Mouse (Mus musculus) urinary bladder, postnatal 36 days (tissue): Measurements from ENCODE around the gene Aoah.
A peak's percentile ranks its signal among the peaks of the same experiment; 100 is the strongest.

ENCODE experiments used
- DNase-seq, 2 experiments: peaks; one replicate each; pipeline ENCODE4 v3.0.0; 2022; ENCODE audit warnings: low spot score in 2 of 2, mixed read lengths in 1 of 2

Gene Aoah

DNA sequence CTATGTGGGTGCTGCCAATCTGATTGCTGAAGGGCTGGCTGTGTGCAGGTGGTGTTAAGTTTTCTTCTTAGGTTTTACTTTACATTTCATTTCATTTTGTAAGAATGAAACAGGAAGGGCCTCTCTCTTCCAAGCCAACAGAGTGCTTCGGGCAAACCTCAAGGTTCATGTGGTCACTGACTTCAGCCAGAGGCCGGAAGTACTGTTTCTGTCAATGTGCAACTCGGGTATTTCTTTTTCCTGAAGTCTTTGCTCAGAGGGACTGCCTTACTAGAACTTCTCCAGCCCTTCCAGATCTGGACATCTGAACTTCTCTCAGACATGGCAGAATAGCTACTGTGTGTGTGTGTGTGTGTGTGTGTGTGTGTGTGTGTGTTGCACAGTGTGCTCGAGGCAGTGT is at the start of gene Aoah:
Gene Aoah (plus strand): TSS at position 213 of the 400 bp plus-strand sequence.
- no peak for DNase-seq

DNA sequence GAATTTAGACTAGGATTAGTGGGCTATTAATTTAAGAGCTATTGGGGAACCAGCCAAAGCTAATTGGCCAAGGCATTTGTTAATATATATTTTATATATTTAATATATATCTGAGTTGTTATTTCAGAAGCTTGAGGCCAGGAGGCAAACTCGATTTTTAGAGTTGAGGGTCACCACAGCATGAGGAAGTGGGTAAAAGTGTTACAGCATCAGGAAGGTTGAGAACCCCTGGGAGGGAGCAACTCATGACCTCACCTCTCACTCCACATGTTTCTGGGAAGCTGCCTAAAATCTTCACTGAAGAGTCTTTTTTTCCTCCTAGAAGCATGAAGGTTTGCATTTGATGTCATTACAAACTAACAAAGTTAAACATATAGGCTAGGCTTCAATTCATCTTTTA is 39.1 kb upstream of the Aoah start:
- no peak for DNase-seq

DNA sequence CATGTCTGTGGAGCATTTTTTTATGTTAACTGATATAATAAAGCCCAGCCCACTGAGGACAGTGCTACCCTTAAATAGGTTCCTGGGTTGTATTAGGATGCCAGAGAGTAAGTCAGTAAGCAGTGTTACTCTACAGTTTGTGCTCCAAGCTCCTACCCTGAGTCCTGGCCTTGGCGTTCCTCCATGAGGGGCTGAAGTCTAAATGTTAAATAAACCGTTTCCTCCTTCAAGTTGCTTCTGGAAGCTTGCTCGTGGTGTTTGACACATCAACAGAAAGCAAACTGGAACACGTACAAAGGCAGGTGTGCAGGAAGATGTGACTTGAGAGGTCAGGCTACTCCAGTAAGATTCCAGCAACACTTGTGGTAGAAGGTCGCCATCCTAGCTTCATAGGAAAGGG is 10.3 kb upstream of the Aoah start:
- DNase-seq = no peak

DNA sequence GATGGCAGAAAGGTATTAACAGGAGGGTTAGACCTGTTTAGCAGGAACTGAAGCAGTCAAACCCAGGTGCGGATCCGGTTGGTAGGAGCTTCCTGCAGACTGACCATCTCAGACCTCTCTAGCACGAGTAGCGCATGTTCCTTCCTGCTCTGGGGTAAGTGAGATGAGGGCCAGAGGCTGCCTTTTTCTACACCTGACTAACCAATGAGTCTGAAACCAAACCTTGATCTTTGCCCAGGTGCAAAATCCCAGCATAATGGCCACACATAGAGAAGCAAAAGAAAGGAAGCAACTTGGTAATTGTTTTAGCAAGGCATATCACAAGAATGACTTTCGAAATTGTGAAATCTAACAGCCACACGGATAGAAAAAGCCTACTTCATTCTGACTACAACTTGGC is 9.9 kb upstream of the Aoah start:
- no peak for DNase-seq

DNA sequence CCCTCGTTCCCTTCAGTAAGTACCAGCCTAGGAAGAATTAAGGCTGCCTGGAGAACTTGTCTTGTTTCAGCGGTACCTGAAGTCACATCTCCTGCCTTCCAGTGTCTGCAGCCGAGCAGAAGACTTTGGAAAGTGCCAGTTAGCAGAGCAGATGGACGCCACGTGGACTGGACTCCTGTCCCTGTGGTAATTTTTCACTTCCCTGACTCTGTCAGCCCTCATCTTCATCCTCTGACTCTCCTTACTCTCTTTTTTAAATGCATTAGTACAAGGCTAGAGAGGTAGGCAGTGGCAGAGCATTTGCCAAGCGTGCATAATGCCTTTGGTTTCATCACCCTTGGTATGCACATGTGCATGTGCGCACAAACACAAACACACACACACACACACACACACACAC is 8.0 kb upstream of the Aoah start:
- no peak for DNase-seq

DNA sequence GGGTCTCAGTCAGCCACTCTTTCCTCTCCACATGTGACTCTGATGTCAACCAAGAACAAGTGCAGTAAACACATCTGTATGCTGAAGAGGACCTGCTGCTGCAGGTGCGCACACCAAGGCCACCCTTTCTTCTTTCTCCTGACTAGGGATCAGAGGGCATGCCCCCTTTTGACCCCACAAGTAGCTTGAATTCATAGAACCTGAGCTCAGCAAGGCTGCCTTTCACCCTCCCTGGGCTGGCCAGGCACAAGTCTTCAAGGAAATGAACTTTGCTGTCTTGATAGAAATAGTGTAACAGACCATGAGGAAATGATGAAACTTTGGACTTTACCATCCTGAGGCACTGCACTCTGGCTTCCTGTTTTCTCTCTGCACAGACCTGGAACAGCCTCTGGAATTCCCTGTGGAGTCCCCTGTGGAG is 7.1 kb upstream of the Aoah start:
- no peak for DNase-seq

DNA sequence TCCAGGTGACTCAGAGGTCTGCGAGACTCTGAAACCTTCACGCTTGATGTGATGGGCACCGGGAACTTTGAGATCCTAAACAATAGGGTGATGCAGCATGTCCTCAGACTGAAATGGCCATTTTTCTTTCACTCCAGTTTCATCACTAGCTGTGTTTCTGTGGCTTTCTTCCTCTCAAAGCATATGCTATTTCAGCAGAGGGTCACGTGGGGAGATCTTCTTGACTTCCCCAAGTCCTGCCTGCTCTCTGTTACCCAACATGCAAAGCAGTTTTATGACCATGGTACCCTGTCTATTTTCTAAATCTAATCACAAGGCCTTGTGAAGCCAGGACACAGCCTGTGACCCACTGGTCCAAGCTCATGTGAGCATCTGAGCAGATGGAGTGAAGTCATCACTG is 6.0 kb upstream of the Aoah start:
- no peak for DNase-seq

DNA sequence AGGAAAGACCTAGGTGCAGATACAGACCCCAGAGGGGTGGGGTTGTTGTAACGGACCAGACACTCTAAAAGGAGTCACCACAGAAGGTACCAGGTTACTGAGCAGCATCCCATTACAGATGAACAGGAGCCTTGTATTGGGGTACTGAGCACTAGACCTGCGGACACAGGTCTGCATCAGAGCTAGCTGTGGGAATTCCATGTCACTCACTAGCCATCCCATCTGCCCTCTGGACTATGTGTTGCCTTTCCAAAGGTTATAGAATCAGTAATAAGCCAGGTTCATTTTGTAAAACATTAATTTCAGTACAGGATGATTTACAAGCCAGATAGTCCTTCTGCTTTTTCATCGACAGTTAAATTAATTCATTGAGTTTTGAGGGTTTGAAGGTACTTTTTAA is 2.7 kb downstream of the Aoah start:
- no peak for DNase-seq

DNA sequence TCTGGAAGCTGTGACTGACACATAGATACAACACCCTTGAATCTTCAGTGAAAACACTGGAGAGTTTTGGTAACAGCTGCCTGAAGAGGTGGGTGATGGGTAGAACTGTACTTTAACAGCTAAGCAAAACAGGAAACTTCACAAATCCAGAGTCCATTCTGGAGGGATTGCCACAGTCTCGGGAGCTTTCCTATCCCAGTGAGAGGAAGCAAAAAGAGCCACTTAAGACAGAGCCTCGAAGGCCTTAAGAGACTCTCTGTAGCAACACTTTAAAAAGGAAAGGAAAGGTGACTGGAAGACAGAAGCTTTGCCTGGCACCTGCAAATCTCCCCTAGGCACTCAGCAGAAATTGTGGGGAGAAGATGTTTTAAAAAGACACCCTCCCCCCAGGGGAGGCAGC is 4.6 kb downstream of the Aoah start:
- DNase-seq = no peak

DNA sequence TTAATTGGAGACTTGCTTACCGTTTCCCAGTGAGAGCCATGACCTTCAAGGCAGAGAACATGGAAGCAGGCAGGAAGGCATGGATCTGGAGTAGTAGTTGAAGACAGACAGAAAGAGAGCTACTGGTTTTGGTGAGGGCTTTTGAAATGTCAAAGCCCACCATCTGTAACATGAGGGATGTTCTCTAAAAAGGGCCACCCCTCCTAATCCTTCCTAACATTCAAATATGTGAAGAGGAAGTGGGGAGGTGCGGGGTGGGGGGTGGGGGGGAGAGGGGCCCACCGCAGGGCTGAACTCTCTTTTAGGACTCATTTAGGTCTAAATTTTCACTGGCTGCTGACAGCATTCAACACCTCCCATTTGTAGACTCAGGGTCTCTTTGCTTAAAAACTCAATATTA is 5.9 kb downstream of the Aoah start:
- no peak for DNase-seq

DNA sequence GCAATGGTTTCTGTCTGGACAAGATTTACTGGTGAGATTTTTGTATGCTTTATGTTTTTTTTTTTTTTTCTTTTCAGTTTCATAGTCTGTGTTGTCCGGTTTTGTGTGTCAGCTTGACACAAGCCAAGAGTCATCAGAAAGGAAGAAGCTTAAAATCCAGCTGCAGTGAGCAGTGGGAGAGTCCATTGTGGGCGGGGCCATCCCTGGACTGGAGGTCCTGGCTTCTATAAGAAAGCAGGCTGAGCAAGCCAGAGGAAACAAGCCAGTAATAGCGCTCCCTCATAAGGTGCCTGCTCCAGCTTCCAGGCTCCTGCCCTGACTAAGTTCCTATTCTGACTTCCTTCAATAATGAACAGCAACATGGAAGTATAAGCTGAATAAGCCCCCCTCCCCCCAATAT is 6.7 kb downstream of the Aoah start:
- no peak for DNase-seq

DNA sequence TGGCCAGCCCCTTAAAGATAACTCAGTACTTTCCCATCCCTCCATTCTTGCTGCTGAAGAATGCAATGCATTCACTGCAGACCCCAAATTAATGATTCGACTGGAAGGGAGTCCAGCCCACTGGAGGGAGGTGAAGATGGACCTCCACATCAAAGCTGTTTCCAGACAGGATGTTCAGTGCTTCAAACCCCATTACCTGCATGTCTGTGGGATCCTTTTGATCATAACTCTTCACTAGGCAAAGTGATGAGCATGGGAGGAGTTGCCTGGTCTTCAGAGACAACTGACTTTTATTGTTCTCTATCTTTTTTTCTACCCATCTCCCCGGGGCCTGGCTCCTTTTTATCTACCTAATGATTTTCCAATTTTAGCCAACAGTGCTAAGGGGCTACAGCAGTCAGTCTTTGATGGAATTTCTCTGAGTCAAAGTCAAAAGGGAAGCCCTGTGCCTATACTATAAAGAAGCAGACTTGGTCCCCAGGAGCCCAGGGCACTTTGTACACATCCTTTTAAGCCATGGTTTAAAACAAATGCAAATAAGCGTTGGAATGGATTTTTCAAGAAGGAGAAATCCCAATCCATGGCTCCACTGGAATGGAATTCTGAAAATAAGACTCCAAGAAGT is 18.0 kb downstream of the Aoah start:
- no peak for DNase-seq

DNA sequence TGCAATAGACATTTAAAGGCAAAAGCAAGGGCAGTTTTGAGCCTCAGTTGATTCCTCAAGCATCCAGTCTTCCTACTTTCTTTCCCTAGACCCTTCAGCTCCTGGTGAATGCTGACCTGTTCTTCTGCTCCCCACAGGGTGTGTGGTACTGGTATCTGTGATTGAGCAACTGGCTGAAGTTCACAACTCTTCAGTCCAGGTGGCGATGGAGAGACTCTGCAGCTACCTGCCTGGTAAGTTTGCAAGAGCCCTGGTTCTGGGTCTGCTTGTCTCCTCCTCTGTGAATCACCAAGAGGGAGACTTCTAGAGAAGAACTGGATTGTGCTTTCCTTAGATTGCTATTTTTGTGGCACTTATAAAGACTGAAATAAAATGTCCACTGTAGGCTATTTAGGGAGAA is 22.5 kb downstream of the Aoah start:
- DNase-seq = no peak

DNA sequence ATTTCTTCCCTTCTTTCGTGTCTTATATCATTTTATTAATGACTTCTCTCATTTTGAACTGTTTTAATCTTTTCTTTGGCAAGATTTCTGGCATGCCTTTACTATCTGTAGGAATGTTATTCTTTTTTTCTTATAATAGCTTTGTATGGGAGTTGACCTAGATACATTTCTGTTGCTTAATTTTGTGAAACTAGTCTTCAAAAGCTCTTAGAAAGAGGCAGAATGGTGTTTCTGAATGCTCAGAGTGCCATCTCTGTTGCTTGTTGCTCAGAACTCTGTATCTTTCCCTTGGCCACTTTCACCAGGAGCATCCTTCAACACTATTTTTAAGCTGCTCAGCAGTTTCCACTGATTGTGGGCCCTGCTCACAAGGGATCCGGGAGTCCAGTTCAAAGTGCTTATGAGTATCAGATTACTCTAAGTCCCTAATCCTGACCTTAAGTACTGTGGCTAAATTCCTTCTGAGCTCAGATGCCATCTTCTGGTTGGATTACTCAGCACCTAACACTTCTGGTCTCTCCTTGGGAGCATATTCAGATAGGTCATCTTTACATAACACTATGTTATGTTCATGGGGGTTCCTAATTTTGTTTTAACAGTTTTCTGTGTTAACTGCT is 26.9 kb downstream of the Aoah start:
- no peak for DNase-seq

DNA sequence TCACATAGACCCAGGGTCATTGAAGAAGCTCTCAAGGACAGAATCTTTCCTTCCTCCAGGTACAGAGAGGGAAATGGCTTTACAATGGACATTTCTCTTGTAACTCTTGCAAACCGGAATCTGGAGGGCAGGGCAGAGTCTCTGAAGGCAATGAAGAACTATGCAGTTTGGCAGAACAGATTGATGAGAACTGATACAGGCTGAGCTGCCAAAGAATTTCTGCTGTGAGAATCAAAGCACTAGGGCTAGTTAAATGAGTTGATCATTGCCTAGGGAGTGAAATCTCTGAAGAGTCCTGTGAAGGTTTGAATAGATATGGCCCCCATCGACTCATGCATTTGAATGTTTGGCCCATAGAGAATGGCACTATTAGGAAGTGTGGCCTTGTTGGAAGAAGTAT is 34.8 kb downstream of the Aoah start:
- DNase-seq = no peak

DNA sequence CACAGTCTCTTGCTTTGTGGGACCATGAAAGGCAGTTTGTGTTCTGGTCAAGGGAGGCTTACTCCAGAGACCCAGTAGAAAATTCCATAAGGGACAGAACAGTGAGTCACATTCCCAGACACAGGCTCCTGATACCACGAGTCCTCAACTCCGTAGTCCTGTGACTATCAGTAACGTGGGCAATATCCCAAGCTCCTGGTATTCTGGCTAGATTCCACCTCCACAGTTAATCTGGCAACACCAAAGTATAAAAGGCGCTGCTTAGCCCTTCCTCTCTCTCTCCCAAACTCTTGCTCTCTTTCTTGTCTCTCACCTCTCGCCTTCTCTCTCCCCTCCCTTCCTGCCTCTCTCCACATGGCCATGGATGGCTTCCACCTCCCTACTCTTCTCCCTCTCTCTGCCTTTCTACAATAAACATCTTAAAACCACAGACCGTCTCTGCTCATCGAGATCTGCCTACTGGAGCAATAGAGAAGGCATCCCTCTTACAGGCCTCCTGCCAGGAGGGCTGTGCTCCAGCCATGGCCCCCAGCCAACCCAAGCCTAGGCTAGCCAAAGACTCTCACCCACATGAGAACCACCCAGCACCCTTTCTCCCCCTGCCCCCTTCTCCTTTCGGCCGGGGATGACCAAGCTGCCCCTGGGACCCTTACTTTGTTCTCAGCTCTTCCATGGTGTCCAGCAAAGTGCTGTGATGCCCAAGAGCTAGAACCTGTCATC is 35.4 kb downstream of the Aoah start:
- peak in 1 of 2 experiments; percentile 13 for DNase-seq

DNA sequence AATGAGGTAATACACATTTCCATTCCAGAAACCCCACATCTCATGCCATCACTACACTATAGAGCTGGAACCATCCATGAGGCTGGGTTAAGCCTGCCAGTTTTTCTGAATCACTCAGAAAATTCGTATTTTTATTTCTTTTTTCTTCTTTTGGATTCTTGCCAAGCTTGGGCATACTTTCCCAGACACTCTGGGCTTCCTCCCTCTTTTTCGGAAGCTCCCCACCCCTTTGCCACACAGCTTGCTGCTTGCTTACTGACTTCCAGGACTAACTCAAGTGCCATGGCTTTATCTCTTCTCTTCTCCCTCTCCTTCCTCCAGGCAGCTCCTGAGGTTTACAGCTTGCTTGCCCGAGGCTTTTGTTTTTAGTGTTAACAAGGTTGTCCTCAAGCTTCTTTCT is 62.0 kb downstream of the Aoah start:
- DNase-seq = no peak

DNA sequence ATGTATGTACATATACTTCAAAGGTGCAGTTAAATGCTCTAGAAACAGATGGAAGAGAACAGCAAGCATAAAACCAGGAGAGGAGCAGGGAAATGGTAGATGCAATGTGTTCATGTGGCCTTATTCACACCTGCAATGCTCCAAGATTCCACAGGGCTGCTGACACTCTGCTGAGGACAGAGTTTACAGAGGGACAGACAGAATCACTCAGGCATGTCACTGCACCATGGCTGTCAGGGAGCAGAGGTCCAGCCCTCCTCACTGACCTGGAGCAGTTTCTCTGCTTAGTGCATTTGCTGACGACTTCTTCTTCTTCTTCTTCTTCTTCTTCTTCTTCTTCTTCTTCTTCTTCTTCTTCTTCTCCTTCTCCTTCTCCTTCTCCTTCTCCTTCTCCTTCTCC is 105.5 kb downstream of the Aoah start:
- DNase-seq = no peak

DNA sequence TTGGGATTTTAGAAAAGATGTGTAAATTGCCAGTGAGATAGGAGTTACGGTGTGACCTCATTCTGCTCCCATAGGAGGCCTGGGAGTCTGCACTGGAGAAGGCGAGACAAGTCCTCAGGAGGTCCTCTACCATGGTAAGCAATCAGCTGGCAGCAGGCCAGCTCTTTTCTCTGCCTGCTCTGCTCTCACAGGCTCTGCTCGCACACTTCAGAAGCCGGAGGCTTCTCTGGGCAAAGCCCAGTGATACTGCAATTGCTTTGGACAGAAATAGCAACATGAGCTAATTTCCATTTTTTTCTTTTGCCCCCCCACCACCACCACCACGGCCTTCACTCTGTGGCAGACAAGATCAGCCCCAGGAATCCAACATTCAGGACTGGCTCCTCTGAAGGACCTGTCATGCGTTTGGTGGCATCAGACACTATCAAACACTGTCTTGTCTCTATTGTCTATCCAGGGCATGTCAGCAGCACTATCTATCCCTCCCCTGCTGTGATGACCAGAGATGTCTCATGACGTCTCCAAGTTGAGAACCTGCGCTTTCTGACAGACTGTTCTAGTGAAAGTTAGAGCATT is 106.6 kb downstream of the Aoah start:
- DNase-seq = peak in 1 of 2 experiments; percentile 6

DNA sequence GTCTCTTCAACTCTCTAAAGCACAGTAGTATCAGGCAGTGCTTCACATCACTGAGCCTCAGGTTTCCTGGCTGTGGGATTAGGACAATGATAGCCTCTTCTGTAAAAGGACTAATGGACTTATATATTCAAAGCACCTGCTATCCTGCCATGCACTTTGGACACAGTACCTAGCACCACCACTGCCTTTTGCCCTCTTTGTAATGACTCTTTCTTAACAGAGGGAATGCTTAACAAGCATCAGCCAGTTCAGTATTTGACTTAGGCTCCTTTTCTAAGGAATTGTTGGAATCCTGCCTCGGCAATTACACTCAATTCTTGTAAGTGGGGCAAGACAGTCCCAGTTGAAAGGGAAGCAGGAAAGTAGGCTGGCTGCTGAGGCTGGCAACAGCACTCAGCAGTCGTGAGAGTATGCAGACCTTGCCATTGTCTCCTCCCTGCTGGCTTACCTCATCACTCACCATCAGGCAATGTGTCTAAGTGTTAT is 107.1 kb downstream of the Aoah start:
- DNase-seq = no peak

DNA sequence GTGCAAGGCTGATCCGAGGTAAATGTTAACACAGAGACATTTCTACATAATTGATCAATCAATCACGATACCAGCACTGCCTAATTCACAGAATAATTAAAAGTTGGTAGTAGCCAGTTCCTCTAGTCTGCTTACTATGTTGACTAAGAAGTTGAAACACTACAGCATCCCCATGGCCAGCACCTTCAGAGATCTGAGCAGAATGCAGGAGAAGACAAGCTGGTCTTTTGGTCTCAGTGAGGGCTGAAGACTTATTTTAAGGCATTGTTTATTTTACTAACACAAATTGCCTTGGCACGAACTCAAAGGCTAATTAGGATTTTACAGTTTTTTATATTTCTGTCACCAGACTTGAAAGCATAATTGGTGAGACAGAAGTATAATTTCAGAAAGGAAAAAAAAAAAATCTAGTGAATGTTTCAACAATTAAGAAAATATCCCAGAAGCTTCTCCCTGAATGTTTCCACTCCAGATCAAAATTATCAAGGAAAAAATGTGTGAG is 107.8 kb downstream of the Aoah start:
- no peak for DNase-seq

DNA sequence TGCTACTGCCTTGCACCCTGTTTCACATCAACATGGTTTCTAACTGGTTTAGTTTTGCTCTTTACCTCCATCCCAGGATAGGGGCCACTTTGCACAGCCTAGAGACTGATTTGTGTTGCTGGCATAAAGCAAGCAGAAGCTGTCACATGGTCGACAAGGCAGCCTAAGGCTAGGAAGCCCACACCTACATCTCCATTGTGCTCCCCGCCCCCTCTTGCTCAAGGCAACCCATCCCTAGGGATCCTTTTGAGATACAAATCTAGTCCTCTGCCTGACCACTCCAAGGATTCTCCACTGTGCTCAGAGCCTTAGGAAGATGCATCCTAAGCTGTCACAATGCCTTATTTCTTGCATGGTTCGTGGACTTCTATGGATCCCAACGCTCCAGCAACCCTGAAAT is 110.2 kb downstream of the Aoah start:
- DNase-seq = no peak

DNA sequence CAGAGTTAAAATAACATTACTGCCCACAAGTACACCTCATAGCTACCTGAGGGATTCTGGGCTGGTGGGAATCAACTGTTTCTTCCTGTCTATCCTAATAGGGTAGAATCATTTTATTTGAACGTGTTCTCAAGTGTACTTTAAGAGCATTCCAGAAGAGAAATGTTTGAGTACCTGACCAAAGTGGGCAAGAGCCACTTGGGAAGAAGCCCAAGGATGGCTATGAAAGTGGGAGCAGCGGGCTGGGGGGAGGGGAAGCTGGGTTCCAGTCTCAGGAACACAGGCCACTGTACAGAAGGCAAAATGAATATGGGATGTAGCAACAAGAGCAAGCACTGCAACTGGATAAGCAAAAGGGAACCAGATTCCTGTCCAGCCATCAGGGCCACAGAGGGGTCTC is 111.3 kb downstream of the Aoah start:
- no peak for DNase-seq
